Mouse (Mus musculus): ENCODE measurements around the gene Kctd6.

The Kctd6 gene

DNA sequence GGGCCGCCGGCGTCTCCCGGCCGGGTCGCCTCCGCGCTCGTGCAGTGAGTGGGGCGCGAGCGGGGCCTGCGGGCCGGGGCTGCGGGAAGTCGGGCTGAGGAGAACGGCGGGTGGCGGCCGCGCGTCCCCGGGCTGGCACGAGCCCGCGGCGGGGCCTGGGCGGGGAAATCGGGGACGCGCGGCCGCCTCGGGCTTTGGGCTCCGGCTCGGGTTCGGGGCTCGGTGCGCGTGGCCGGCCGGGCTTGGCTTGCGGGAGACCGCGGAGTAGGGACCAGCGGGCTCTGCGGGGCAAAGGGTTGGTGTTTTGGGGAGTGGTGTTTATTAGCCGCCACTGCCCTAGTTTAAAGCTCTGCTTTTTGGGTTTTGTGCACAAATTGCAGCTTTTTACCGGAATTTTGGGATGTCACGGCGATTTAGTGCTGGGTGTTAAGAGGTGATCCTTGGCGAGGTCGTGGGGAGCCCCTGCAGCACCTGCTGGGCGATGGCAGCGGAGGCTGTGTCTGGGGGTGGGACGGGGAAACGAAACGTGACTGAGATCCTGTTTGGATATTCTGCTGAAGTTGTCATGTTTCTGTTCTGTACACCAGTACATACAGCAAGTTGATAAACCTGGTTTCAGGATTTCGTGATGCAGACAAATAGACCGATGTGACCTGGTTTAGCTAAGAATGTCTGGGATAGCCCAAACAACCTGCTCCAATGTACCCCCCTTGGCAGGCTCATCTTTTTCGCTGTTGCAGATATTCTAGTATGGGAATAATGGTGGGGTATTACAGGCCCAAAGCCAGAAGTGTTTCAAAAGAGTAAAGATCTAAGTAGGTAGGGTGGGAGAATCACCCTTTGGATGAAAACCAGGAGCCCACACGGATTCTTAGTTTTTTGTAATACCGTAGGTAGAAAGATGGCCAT lies 613 bp downstream of the Kctd6 start:
- no peak for DNase-seq (ENCODE audit: low read depth, low spot score)

DNA sequence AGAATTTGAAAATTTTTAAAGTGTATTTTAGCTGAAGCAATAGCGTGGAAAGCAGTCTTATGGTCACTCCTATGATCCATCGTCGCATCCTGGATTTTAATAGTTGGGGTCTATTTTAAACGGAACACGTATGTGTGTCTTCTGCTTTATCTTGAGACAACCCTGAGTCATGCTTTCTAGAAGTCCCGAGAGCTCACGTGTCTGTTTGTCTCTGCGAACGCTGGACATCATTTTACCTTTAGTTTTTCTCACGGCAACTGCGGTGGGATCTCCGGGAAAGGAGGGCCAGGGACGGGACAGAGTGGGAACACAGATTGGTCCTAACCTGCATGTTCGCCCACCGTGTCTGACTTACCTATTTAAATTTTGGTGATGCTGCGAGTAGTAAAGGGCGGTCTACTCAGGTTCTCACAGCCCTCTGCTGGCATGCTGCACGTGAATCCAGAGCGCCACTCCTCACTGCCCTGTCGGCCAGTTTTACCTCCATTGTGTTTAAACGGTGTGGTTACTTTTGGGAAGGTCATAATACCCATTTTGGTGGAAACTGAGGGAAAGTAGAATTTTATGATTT lies 1.4 kb downstream of the Kctd6 start:
- no peak for DNase-seq (ENCODE audit: low read depth, low spot score)

DNA sequence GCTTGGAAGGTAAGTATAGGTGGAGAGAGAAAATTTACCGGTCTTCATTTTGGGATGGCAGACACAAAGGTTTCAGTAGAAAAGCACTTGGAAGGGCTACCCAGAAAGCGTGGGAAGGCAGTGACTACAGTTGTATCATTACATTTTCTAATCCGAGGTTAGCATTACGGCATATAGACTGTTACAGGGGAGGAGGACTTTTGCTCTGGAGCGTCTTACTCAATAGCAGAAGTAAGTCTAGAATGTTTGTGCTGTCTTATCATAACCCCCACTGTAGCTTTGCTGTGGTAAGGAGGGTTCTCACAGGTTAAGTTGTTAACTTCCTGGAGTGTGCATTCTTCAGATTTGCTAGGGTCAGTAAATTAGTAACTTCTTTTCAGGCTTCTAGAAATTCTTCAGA lies 2.2 kb downstream of the Kctd6 start:
- DNase-seq (ENCODE audit: low read depth, low spot score): no peak

DNA sequence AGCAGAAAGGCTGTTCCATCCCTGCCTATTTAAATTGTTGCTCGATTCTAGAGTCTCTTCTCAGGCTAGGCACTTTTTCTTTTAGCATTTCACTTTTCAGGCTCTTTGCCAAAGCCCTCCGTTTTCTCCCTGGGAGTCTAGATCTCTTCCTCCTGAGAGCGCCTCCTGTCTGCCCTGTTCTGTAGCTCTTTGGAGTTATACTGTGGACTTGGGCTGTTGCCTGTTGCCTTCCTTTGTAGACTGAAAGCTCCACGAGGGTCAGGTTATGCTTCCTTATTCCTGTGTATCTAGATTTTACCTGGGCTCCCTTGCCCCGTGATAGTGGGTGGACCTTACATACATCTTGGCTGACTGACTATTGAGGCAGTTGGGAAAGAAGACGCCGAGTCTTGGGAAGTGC lies 4.3 kb downstream of the Kctd6 start:
- DNase-seq (ENCODE audit: low read depth, low spot score): no peak

DNA sequence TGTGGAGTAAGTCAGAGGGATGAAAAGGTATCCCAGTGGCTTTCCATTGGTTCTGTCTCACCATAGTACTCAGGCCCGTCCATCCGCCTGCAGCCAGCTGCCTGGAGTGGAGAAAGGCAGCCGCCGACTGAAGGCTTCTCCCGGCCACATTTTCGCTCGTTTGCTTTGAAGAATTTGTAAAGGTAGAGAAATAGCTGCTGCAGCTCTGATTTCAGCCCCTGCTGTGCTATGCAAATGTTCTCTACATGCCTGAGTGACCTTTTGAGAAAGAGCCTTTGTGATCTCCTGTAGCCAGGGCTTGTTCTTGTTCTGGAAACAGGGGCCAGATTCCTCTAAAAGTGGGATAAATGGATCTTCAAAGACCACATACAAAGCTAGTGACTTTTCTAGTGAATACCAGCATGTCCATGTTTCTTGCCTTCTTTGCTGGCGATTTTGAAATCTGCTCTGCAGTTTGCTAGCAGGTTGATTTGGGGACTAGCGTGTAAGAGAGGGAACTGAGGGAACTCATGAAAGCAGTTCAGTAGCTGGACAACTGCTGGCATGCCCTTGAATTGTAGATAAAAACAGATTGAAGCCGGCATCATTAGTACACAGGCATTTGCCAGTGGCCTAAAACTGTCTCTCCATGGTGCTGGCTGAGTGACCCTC lies 4.9 kb downstream of the Kctd6 start:
- no peak for DNase-seq (ENCODE audit: low read depth, low spot score)

DNA sequence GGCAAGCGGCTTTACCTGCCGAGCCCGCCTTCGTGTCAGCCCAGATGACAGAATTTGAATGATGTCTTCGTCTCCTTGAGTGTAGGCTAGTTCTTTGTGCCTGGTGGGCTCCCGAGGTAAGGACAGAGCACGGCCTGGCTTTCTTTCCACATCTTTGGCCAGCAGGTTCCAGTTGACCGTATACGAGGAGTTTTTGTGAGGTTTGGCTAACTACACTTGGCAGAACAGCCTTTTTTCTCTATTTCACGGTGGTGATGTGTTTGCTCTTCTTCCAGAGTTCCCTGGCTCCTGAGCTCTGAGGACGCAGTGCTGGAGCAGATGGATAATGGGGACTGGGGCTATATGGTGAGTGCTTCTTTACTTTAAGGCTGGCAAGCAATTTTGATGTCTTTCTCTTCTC lies 5.9 kb downstream of the Kctd6 start:
- DNase-seq (ENCODE audit: low read depth, low spot score): no peak

DNA sequence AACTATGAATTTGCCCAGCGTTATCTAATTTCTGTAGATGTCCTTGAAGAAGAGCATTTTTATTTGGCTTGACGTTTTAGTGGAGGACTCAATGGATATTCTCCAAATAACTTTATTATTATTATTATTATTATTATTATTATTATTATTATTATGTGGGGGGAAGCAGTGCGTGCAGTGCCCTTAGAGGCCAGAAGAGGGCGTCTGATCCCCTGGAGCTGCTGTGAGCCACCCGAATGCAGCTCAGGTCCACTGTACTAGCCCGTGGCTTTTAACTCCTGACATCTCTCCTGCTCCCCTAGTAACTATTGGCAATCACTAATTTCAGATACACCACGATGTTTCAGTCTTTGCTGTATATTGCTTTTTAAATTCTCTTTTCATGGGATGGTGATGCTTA lies 6.4 kb downstream of the Kctd6 start:
- no peak for DNase-seq (ENCODE audit: low read depth, low spot score)

DNA sequence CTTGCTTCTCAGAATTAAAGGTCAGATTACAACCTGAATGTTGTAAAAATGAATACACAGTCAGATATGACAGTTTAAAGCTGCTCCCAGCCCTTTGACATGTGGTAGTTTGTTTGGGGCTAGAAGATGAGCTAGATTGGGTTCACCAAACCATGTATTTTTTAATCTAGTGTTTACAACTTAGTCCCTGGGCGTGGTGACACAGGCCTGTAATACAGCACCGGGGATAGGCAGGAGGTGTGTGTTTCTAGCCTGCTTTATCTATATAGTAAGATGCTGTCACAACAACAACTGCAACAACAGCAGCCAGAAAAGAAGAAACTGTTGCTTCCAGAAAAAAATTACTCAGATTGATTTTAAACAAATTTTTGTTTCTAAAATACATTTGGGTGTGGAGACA lies 7.0 kb downstream of the Kctd6 start:
- DNase-seq (ENCODE audit: low read depth, low spot score): no peak

DNA sequence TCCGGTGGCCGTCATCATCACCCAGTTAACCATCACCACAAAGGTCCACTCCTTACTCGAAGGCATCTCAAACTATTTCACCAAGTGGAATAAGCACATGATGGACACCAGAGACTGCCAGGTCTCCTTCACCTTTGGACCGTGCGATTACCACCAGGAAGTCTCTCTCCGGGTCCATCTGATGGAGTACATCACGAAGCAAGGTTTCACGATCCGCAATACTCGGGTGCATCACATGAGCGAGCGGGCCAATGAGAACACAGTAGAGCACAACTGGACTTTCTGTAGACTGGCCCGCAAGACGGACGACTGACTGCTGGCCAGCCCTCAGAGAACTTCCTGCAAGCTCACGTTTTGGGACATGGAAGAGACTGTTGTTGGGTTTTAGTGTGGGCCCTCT lies 8.6 kb downstream of the Kctd6 start:
- DNase-seq (ENCODE audit: low read depth, low spot score): no peak

DNA sequence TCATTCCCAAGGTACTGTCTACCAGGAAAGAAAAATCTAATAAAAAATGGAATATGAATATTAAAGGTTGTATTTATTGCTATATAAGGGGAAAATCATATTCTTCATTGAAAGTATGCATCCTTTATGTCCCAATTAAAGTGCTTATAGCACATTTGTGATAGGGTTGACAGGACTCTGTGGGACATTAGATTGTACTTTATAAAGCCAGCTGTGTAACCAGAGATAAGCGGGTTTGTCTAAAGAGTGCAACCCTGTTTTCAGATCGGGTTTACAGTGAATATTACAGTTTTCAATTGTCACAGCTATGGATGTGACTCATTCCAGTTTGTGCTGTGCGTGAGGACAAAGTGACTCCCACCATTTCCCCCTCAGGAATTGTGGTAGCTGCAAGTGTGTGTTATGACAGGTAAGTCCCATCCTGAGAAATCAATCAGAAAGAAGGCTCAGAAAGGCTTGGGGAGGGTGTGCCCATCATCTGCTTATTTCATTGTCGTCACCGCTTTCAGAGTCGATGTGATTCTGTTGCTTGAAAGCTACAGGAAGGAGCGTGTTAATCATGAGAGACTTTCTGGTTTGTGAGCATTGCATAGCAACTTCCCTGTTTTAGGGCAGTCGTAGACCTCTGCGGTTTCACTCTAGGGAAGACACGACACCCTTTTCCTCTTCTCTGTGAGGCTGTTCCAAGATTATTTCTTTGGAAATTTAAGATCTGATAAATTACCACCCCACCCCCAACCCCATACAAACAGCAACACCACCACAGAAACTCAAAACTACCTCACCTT lies 9.8 kb downstream of the Kctd6 start:
- DNase-seq (ENCODE audit: low read depth, low spot score): no peak

DNA sequence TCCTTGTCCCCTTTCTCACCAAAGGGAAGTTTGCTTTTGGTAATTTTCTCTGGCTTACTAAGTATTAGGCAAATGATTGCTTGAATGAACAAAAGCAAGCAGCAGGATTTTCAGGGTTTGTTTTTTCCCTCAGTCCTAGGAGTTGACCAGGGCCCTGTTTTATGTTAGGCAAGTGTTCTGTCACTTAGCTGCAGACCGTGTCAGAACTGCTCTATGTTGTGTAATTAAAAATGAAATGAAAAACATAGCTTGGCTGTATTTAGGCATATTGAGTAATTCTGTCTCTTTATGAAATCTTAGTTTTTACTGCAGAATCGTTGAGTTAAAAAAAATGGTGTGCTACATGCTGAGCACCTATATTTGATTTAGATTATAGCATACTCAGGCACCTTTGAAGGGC lies 10.9 kb downstream of the Kctd6 start:
- no peak for DNase-seq (ENCODE audit: low read depth, low spot score)

DNA sequence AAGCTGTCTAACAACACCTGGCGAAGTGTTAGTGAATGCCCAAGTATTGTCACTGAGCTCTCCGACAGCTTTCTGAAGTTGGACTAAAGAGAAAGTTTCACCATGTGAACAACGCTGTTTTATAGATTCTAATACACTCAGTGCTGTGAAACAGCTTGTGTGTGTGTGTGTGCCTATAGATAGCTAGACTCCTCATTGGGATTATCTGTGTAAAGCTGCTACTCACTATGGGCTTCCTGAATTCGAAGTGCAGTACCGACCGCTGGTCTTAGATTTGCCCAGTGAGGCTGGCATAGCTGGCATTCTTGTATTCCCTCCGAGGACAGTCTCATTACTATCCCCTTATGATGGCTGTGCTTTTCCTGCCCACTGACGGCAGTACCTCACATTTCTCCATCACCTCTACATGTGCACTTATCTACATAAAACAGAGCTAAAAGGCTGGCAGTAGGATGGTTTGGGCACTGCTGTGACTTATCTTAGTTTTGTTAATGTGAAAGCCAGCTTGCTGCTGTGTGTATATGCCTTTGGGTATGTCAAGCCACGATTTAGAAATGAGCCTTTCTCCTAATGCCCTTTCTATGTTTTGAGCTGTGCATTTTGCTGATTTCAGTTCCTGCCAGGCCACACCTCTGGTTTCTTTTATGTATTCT lies 15.6 kb downstream of the Kctd6 start:
- no peak for DNase-seq (ENCODE audit: low read depth, low spot score)

DNA sequence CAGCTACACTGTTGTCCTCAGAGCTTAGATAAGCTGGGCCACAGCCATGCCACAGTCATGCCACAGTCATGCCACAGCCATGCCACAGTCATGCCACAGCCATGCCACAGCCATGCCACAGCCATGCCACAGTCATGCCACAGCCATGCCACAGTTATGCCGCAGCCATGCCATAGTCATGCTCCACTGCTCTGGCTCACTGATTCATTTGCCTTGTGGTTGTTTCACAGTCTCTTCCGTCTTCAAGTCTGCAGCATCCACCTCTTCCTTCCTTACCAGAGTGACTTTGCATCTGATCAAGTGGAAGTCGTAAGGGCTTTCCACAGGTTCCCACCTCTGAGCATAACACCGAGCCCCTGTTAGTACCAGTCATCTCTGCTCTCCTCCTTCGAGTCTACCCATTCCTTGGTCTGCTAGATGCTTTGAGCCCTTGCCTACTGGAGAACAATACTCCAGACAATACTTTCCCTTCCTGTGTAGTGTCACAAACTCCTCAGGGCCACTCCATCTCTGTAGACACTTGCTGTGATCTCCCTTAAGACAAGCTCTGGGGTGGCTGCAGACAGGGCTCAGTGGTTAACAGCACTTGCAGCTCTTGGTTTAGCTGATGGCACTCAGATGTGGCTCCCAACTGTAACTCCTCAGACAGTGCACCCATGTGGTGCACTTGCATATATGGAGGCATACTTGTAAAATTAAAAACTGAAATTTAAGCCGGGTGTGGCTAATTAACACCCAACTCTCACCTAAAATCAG lies 18.4 kb downstream of the Kctd6 start:
- no peak for DNase-seq (ENCODE audit: low read depth, low spot score)

DNA sequence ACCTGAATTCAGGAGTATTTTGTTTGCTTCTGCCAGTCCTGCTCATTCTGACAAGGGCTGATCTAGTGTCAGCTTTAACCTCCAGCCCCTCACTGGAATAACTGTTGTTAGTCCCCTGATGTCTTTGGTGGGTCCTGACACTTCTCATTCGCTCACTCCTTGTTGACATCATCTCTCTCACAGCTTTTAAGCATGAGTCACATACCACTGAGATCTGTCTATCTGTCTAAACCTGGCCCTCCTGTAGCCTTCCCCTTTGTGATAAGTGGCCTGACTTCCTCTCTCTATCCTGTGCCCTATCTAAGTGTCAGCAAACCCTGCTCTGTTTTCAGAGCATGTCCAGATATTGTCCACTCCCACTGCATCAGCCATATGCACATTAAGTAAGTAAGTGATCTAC lies 19.3 kb downstream of the Kctd6 start:
- no peak for DNase-seq (ENCODE audit: low read depth, low spot score)

DNA sequence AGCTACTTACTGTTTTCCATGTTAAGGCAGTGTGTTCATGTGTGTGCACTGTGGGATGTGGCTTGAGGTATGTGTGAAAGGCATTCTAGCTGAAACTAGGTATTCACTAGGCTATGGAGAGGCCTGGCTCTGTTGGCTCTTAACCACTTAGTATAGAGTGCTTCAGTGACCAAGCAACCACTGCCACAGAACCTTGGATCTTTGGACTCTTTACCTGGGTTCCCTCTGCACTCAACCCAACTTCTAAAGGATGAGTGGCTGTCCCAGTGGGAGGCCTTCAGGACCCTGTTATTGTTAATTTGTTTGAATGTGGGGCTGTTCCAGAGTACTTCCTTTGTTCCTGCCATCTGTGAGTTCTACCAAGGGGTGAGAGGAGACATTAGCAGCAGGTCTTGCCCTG lies 27.9 kb downstream of the Kctd6 start:
- DNase-seq (ENCODE audit: low read depth, low spot score): no peak

DNA sequence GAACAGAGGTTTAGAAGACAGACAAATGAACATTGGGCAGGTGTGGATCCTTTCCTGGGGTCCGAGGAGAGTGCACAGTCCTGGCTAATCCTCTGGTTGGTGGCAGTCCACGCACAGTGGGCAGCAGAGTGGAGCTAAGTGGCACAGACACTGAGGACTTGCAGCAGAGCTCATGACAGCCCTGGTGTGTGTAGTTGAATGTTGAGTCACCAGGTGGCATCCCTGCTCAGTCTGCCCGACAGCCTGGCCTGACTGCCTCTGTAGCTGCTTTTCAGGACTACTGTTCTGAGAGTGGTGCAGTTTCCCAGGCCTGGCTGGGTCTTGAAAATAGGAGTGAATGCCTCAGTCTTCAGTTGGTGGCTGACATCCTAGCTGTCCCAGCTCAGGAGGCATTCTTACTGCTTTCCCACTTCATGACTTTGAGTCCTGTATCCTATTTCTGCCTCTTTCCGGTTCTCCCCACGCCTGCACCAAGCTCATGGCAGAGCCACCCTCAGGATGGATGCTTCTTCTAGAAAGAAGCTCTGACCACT lies 28.5 kb downstream of the Kctd6 start:
- DNase-seq (ENCODE audit: low read depth, low spot score): no peak

DNA sequence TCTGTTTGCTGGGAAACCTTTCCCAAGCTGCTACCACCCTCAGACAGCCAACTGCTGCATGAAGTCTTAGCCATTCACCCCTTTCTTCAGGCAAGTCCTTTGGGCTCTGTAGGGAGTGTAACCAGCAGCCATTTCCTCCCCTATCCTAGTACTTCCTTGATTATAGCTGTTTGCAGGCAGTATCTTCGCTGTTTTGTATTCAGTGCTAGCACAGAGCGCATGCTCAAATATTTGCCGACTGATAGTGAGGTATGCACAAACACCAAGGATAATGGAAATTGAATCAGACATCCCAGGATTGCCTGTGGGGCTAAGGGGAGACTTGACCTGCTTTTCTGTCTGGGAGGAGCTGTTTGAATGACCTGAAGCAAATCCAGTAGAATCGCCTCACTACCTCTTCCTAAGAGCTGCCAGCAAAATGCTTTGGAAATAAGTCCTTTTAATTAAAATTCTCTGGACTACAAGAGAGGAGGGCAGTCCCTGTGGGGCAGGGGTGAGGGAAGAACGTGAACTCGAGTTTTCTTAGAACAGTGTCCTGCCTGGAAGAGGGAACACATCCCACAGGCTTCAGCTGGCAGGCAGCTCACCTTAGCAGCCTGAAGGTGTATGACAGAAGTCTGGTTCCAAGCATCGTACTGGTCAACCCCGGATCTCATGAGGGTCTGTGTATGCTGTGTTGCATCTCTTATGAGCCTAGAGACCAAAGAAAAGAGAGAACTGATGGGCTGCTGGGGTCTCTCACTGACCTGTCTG lies 29.4 kb downstream of the Kctd6 start:
- no peak for DNase-seq (ENCODE audit: low read depth, low spot score)

DNA sequence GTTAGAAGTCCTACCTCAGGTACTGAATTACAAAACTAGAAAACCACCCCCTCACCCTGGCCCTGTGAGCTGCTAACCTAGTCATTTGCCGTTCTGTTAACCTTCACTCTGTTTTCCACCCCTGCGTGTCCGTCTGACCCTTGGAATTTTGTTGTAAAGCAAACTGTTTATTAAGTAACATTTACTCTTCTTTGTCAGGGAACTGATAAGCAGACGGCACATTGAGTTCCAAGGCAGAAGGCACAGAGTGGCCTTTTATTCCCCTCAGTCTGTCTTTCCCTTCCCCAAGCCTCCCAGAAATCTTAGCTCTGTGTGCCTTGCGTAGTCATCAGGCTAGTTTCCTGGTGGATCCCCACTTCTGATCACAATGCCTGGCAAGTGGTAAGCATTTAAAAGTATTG lies 30.3 kb downstream of the Kctd6 start:
- no peak for DNase-seq (ENCODE audit: low read depth, low spot score)

DNA sequence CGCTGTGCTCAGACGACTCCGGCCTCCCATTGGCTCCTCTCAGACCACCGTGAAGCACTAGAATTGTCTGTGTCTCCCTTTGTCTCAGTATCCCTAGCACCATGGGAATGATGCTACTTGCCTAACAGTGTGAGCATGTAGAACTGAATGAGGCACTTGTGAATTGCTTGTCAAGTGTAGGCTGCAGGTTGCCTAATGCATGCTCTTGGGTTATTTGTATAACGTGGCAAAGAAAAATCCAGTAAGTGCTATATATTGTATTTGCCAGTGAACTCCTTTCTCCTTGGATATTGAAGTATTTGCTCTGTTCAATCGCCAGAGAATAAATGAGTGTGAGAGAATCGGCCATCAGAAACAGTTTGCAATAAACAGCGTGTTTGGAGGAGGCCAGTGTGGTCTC lies 32.9 kb downstream of the Kctd6 start:
- no peak for DNase-seq (ENCODE audit: low read depth, low spot score)

DNA sequence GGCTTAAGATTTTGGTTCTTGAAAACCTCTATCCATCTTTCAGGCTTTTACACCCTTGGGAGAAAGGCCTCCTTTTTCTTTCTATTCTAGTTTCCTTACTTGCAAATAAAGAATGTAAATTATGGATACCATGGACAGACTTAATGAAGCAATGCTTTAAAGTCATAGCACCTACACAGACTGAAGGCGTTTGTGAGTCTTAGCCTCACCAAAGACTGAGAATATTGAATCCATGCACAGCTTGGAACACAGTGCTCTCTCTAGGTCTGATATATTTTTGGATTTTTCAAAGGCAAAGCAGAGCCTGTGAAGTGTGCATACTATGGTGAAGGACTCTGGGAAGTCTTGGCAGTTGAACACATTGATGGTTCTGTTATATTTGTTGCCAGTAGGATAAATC lies 35.3 kb downstream of the Kctd6 start:
- no peak for DNase-seq (ENCODE audit: low read depth, low spot score)
